Mouse (Mus musculus): Measurements from ENCODE around the gene Lrrc8b. TPM values are rescaled to one million over a fixed set of nuclear protein-coding genes. Genes with fewer than 3 reads are reported as not detected.

Gene Lrrc8b
- total and polyA plus RNA-seq, 3 experiments, result 6.4 to 55.3 (median 18.0) TPM

- TF ChIP-seq POLR2AphosphoS5 (IDR thresholded peaks at IDR 0.05; ENCODE audit: insufficient replicate concordance, low read depth, low read length), result no peak
- TF ChIP-seq GATA1 (IDR thresholded peaks at IDR 0.05; ENCODE audit: borderline replicate concordance, low read length), result no peak
- no peak for TF ChIP-seq TAL1 (conservative IDR thresholded peaks at IDR 0.05; ENCODE audit: low read depth, low read length)
- TF ChIP-seq CTCF (IDR thresholded peaks at IDR 0.05; ENCODE audit: low read depth, low read length), result no peak
- TF ChIP-seq GATA2 (IDR thresholded peaks at IDR 0.05; ENCODE audit: borderline replicate concordance, low read depth, low read length), result no peak
- Histone ChIP-seq H3K4me3 (ENCODE audit: low read depth, low read length) (no peak overlapping the region), H3K9me3 (replicated peaks) (no peaks in the 10 kb centered on the region), H3K4me1 (ENCODE audit: insufficient read depth, low read depth, low read length) (peaks cover 12% of the 10 kb centered on the region), H3K27me3 (ENCODE audit: insufficient read depth, low read length) (peaks cover 4% of the 10 kb centered on the region), H3K36me3 (replicated peaks) (peaks cover 34% of the 10 kb centered on the region)
- DNase-seq (ENCODE audit: low spot score), result no peak
- ATAC-seq (ENCODE audit: extremely low read depth, insufficient number of reproducible peaks, low FRiP score, poor library complexity, severe bottlenecking), result no peak
These were observed 77.8 kb downstream of the Lrrc8b start for GRCm38 (mm10) chr5:105493377-105493776.

GRCm38 (mm10) chr5:105494246-105494917 is 78.8 kb downstream of the Lrrc8b start:
- no peaks in the 10 kb centered on the region for H3K9me3 ChIP-seq (replicated peaks)
- peaks cover 13% of the 10 kb centered on the region for H3K4me1 ChIP-seq (ENCODE audit: insufficient read depth, low read depth, low read length)
- no peak for DNase-seq (ENCODE audit: low spot score)
- no peak for TF ChIP-seq POLR2AphosphoS5 (IDR thresholded peaks at IDR 0.05; ENCODE audit: insufficient replicate concordance, low read depth, low read length)
- TF ChIP-seq GATA2 (IDR thresholded peaks at IDR 0.05; ENCODE audit: borderline replicate concordance, low read depth, low read length), result no peak
- no peak for TF ChIP-seq GATA1 (IDR thresholded peaks at IDR 0.05; ENCODE audit: borderline replicate concordance, low read length)
- H3K27me3 ChIP-seq (ENCODE audit: insufficient read depth, low read length), result peaks cover 4% of the 10 kb centered on the region
- no peak overlapping the region for H3K4me3 ChIP-seq (ENCODE audit: low read depth, low read length)
- no peak for ATAC-seq (ENCODE audit: extremely low read depth, insufficient number of reproducible peaks, low FRiP score, poor library complexity, severe bottlenecking)
- H3K36me3 ChIP-seq (replicated peaks), result peaks cover 29% of the 10 kb centered on the region

GRCm38 (mm10) chr5:105494918-105495901 is 79.6 kb downstream of the Lrrc8b start:
- ATAC-seq (ENCODE audit: extremely low read depth, insufficient number of reproducible peaks, low FRiP score, poor library complexity, severe bottlenecking), result peak; percentile 89
- TF ChIP-seq GATA2 (IDR thresholded peaks at IDR 0.05; ENCODE audit: borderline replicate concordance, low read depth, low read length) (no peak), TAL1 (conservative IDR thresholded peaks at IDR 0.05; ENCODE audit: low read depth, low read length) (no peak), POLR2AphosphoS5 (IDR thresholded peaks at IDR 0.05; ENCODE audit: insufficient replicate concordance, low read depth, low read length) (no peak), GATA1 (IDR thresholded peaks at IDR 0.05; ENCODE audit: borderline replicate concordance, low read length) (no peak), CTCF (IDR thresholded peaks at IDR 0.05; ENCODE audit: low read depth, low read length) (no peak)
- peak; percentile 45 for DNase-seq (ENCODE audit: low spot score)
- Histone ChIP-seq H3K4me1 (ENCODE audit: insufficient read depth, low read depth, low read length) (peaks cover 14% of the 10 kb centered on the region), H3K9me3 (replicated peaks) (no peaks in the 10 kb centered on the region), H3K27me3 (ENCODE audit: insufficient read depth, low read length) (peaks cover 4% of the 10 kb centered on the region), H3K36me3 (replicated peaks) (peaks cover 25% of the 10 kb centered on the region), H3K4me3 (ENCODE audit: low read depth, low read length) (peak overlapping the region; percentile 33; the same call in 1 of the 2 replicates)

GRCm38 (mm10) chr5:105496133-105496532 is 80.6 kb downstream of the Lrrc8b start:
- no peak for ATAC-seq (ENCODE audit: extremely low read depth, insufficient number of reproducible peaks, low FRiP score, poor library complexity, severe bottlenecking)
- no peaks in the 10 kb centered on the region for H3K9me3 ChIP-seq (replicated peaks)
- DNase-seq (ENCODE audit: low spot score), result no peak
- peaks cover 4% of the 10 kb centered on the region for H3K27me3 ChIP-seq (ENCODE audit: insufficient read depth, low read length)
- TF ChIP-seq POLR2AphosphoS5 (IDR thresholded peaks at IDR 0.05; ENCODE audit: insufficient replicate concordance, low read depth, low read length), result no peak
- TF ChIP-seq TAL1 (conservative IDR thresholded peaks at IDR 0.05; ENCODE audit: low read depth, low read length), result no peak
- no peak for TF ChIP-seq GATA1 (IDR thresholded peaks at IDR 0.05; ENCODE audit: borderline replicate concordance, low read length)
- no peak for TF ChIP-seq CTCF (IDR thresholded peaks at IDR 0.05; ENCODE audit: low read depth, low read length)
- no peak for TF ChIP-seq GATA2 (IDR thresholded peaks at IDR 0.05; ENCODE audit: borderline replicate concordance, low read depth, low read length)
- H3K4me1 ChIP-seq (ENCODE audit: insufficient read depth, low read depth, low read length), result peaks cover 16% of the 10 kb centered on the region
- peaks cover 16% of the 10 kb centered on the region for H3K36me3 ChIP-seq (replicated peaks)
- no peak overlapping the region for H3K4me3 ChIP-seq (ENCODE audit: low read depth, low read length)

DNA sequence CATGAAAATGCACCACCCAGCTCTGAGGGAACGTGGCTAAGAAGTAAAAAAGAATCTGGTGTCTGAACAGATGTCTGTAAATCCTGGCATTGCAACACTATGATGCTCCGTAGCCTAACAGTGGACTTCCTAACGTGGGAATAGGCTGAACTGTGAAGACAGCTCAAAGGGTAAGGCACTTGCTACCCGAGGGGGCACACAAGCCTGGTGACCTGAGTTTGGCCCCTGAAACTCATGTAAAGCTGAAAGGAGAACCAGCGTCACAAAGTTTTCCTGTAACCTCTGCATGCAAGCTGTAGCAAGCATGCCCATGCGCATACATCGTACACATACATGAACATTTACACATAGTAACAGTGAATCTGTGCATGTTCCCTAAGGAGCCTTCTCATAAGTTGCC is 81.0 kb downstream of the Lrrc8b start:
- DNase-seq (ENCODE audit: low spot score) (no peak), ATAC-seq (ENCODE audit: extremely low read depth, insufficient number of reproducible peaks, low FRiP score, poor library complexity, severe bottlenecking) (no peak)
- H3K27me3 ChIP-seq (ENCODE audit: insufficient read depth, low read length), result peaks cover 4% of the 10 kb centered on the region
- peaks cover 11% of the 10 kb centered on the region for H3K36me3 ChIP-seq (replicated peaks)
- TF ChIP-seq TAL1 (conservative IDR thresholded peaks at IDR 0.05; ENCODE audit: low read depth, low read length), result no peak
- no peaks in the 10 kb centered on the region for H3K9me3 ChIP-seq (replicated peaks)
- H3K4me3 ChIP-seq (ENCODE audit: low read depth, low read length), result no peak overlapping the region
- H3K4me1 ChIP-seq (ENCODE audit: insufficient read depth, low read depth, low read length), result peaks cover 16% of the 10 kb centered on the region

GRCm38 (mm10) chr5:105498429-105499000 is 82.9 kb downstream of the Lrrc8b start:
- H3K9me3 ChIP-seq (replicated peaks), result peaks cover 7% of the 10 kb centered on the region
- no peak for ATAC-seq (ENCODE audit: extremely low read depth, insufficient number of reproducible peaks, low FRiP score, poor library complexity, severe bottlenecking)
- DNase-seq (ENCODE audit: low spot score), result no peak
- H3K27me3 ChIP-seq (ENCODE audit: insufficient read depth, low read length), result peaks cover 10% of the 10 kb centered on the region
- peaks cover 16% of the 10 kb centered on the region for H3K4me1 ChIP-seq (ENCODE audit: insufficient read depth, low read depth, low read length)
- peaks cover under 1% of the 10 kb centered on the region for H3K36me3 ChIP-seq (replicated peaks)
- TF ChIP-seq GATA2 (IDR thresholded peaks at IDR 0.05; ENCODE audit: borderline replicate concordance, low read depth, low read length) (no peak), POLR2AphosphoS5 (IDR thresholded peaks at IDR 0.05; ENCODE audit: insufficient replicate concordance, low read depth, low read length) (no peak), TAL1 (conservative IDR thresholded peaks at IDR 0.05; ENCODE audit: low read depth, low read length) (no peak)
- no peak overlapping the region for H3K4me3 ChIP-seq (ENCODE audit: low read depth, low read length)

All from G1E (cell line).